Mouse (Mus musculus) G1E (cell line): ENCODE data around the gene Hspd1.

Experiments used
- CTCF ChIP-seq: IDR thresholded peaks from 2 replicates; pipeline ENCODE4 v1.5.1; 2012; ENCODE audit warnings: low read depth, low read length, inconsistent platforms, mixed read lengths
- GATA1 ChIP-seq: IDR thresholded peaks from 2 replicates; pipeline ENCODE4 v1.6.1; 2012; ENCODE audit warnings: borderline replicate concordance, low read length, inconsistent platforms, mixed read lengths
- POLR2AphosphoS5 ChIP-seq: IDR thresholded peaks from 2 replicates; pipeline ENCODE4 v1.6.1; 2012; ENCODE audit warnings: low read depth, low read length, inconsistent platforms; ENCODE audit not compliant: insufficient replicate concordance
- TAL1 ChIP-seq: conservative IDR thresholded peaks from 2 replicates; pipeline ENCODE4 v1.6.1; 2012; ENCODE audit warnings: low read depth, low read length, inconsistent platforms, mixed read lengths

DNA sequence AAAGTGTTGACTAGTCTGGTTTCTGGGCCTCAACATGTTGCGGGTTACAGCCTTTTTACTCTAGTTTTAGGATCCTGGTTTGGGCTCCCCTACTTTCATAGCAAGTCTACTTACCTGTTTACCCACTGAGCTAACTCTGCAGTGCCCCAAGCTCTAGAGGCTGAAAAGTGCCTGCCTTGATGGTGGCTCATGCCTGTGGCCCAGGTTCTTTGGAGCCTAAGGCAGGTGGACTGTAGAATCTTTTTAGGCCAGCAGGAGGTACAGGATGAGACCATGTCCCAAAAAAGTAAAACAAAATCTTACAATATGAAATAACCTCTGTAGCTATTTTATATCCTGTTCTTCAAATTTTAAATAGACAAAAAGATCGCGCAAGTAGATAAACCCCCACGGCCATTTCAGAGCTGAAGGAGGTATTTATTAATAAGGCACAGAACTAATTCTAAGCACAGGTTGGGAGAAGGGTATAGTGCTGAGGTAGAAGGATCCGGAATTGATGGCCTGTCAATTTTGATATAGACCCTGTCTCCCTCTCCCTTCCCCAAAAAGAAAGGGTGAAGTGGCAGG is 1.5 kb upstream of the Hspd1 start:
- no peak for TF ChIP-seq GATA1
- no peak for TF ChIP-seq CTCF
- TF ChIP-seq POLR2AphosphoS5, result no peak
- no peak for TF ChIP-seq TAL1
